Mouse (Mus musculus) testis, adult 2 months (tissue): ENCODE measurements around the gene Vps13a.

Source experiments
- CTCF ChIP-seq: fragments of 200-500 bp; IDR thresholded peaks from 2 replicates; pipeline ENCODE4 v1.5.1; 2012; ENCODE audit warnings: low read depth, mild to moderate bottlenecking, inconsistent platforms, low read length, moderate library complexity; ENCODE audit not compliant: control insufficient read depth, insufficient read depth, insufficient replicate concordance
- POLR2A ChIP-seq: fragments of 200-500 bp; IDR thresholded peaks from 2 replicates; pipeline ENCODE4 v1.6.1; 2012; ENCODE audit warnings: low read depth, mild to moderate bottlenecking, inconsistent platforms, low read length, moderate library complexity; ENCODE audit not compliant: control insufficient read depth

DNA sequence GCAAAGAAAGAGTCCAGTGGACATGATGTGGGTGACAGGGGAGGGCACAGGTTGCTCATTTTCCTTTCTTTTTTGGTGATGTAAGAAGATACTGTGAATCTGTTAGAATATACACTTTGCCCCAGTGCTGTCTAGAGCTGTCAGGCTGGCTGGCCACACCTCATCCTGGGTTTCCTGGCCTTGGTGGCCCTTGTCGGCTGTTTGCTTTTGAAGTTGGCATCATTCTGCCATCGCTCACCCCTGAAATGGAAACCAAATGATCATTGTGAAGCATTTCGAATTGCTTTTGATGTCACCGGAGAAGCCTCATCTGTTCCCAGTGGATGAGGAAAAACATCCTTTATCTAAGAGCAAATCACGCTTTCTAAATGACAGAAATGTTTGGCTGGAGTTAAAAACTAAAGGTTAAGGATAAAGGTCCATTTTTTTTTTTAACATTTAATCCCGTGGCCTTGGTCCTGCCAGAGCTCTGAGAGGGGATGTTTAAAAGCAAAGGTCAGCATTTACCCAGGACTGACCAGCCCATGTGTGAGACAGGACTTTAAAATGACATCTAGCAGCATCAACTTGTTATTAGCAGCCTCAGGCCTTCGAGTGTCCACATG is 201.0 kb downstream of the Vps13a start:
- TF ChIP-seq CTCF (no peak), POLR2A (no peak)
